Mouse (Mus musculus) Patski (cell line): ENCODE results near the gene Ppp1ca. TPM values are rescaled to one million over a fixed set of nuclear protein-coding genes. Genes with fewer than 3 reads are reported as not detected.

Experiments
- ATAC-seq: fragments of 100-300 bp; one replicate; pipeline ENCODE4 v1.8.0; 2021
- CTCF ChIA-PET: fragments of 350-600 bp; sonication (Branson Sonifier 250); formaldehyde crosslinking; loops from one replicate; lab custom pipeline; 2022; ENCODE audit warnings: inconsistent platforms; lab: Charles Lee
- POLR2A ChIA-PET: fragments of 350-600 bp; sonication (Branson Sonifier 250); formaldehyde crosslinking; loops from one replicate; lab custom pipeline; 2022; ENCODE audit warnings: antibody characterized with exemption, inconsistent platforms; lab: Charles Lee
- DNase-seq: peaks from one replicate; pipeline ENCODE4 v3.0.0-alpha.2; 2011; ENCODE audit warnings: low read depth, low spot score
- H3K27me3 ChIP-seq: fragments of 371-371 bp; one replicate; pipeline ENCODE4 v1.5.1; 2021
- CTCF ChIP-seq: fragments of 100-300 bp; IDR thresholded peaks from one replicate; pipeline ENCODE4 v1.5.1; 2021
- in situ Hi-C: fragments of 300-500 bp; cut with MboI; formaldehyde crosslinking; loops from 3 replicates; pipeline ENCODE4 v1.11.1; 2018; ENCODE audit warnings: low pct_unique_long_range_greater_than_20kb, mixed read lengths
- polyA plus RNA-seq: library from polyadenylated mRNA; unstranded; gene quantifications from one replicate; pipeline ENCODE4 v1.2.3, GENCODE M21; 2021

The Ppp1ca gene
- polyA plus RNA-seq, 1 experiment from 2014 or later = 674 TPM

- POLR2A ChIA-PET = interaction anchor here (1.0 kb wide), 1 partner anchor 24 kb away, joined by 4 read pairs; no protein-coding TSS in a partner anchor
- H3K27me3 ChIP-seq = no peaks in the 10 kb centered on the region
- TF ChIP-seq CTCF = no peak
- ATAC-seq (no peak), DNase-seq (no peak)
- CTCF ChIA-PET = interaction anchor here (1.0 kb wide), 1 partner anchor 34 kb away, joined by 3 read pairs; no protein-coding TSS in a partner anchor
- in situ Hi-C loops = no loop called here
Observed at GRCm38 (mm10) chr19:4194021-4194724, 2.3 kb downstream of the Ppp1ca start.

GRCm38 (mm10) chr19:4194776-4195650, 3.1 kb downstream of the Ppp1ca start:
- DNase-seq = no peak
- no peaks in the 10 kb centered on the region for H3K27me3 ChIP-seq

GRCm38 (mm10) chr19:4196048-4196447, 4.2 kb downstream of the Ppp1ca start:
- DNase-seq (no peak), ATAC-seq (no peak)
- in situ Hi-C loops = no loop called here
- no peak for TF ChIP-seq CTCF
- no peaks in the 10 kb centered on the region for H3K27me3 ChIP-seq
- CTCF ChIA-PET = interaction anchor here (1.1 to 2.1 kb wide), 5 partner anchors 11 to 74 kb away, joined by 3 to 11 read pairs (median 4); no protein-coding TSS in a partner anchor
- POLR2A ChIA-PET = interaction anchor here (0.6 to 3.6 kb wide), 9 partner anchors 12 to 70 kb away, joined by 3 to 22 read pairs (median 3); partner anchors contain the start of genes Aip and Ptprcap

More at GRCm38 (mm10) chr19:4194776-4195650, 3.1 kb downstream of the Ppp1ca start:
- in situ Hi-C loops = no loop called here
- ChIA-PET CTCF (interaction anchor here (0.9 to 1.3 kb wide), 2 partner anchors 54 to 73 kb away, joined by 3 to 4 read pairs; no protein-coding TSS in a partner anchor), POLR2A (interaction anchor here (0.6 to 3.6 kb wide), 4 partner anchors 25 to 69 kb away, joined by 3 to 22 read pairs (median 6); partner anchors contain the start of genes Aip and Ptprcap)
- no peak for TF ChIP-seq CTCF
- ATAC-seq = no peak

DNA sequence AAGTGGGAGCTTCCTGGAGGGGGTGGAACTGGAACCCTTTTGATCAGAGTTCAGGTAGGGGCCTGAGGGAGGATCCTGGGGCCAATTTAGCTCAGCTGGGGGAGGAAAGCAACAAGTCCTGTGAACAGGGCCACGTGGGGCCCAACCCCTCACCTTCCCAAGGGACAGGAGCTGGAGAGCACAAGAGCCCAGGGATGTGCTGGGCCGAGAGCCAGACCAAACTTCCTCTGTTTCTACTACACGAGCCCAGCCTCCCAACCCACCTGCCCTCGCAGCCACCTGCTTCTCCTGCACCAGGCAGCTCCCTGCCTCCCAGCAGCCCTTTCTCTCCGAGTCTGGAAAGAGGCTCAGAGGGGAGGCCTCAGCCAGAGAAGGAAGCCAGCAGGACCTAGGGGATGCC, 4.7 kb downstream of the Ppp1ca start:
- in situ Hi-C loops = no loop called here
- no peaks in the 10 kb centered on the region for H3K27me3 ChIP-seq
- ChIA-PET CTCF (interaction anchor here (1.1 to 2.1 kb wide), 5 partner anchors 11 to 74 kb away, joined by 3 to 11 read pairs (median 4); no protein-coding TSS in a partner anchor), POLR2A (interaction anchor here (0.9 to 3.6 kb wide), 8 partner anchors 11 to 71 kb away, joined by 3 to 22 read pairs (median 4); partner anchors contain the start of gene Aip)
- DNase-seq = no peak
- no peak for ATAC-seq
- TF ChIP-seq CTCF = no peak

DNA sequence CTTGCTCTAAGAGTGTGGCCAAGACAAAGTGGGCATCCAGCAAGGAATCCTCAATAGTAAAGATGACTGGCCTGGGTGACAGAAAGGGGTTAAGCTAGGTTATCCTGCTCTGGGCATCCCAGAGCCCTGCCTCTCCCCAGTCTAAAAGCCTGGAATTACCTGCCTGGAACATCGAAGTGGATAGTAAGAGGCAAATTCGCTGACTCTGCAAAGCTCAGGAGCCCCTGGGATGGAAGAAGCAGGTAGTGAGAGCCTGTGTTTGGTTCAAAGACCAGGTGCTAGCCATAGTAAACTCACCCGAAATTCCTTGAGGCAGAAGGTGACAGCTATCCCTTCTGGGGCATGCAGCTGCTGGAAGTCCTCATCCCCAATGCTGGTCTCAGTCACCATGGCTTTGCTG, 5.3 kb downstream of the Ppp1ca start:
- POLR2A ChIA-PET = interaction anchor here (0.9 to 3.6 kb wide), 6 partner anchors 10 to 71 kb away, joined by 3 to 22 read pairs (median 4); partner anchors contain the start of gene Aip
- no peak for ATAC-seq
- no peaks in the 10 kb centered on the region for H3K27me3 ChIP-seq
- TF ChIP-seq CTCF = no peak
- in situ Hi-C loops = no loop called here
- CTCF ChIA-PET = interaction anchor here (1.1 to 2.1 kb wide), 5 partner anchors 10 to 97 kb away, joined by 3 to 11 read pairs (median 3); partner anchors contain the start of gene Pitpnm1
- no peak for DNase-seq

DNA sequence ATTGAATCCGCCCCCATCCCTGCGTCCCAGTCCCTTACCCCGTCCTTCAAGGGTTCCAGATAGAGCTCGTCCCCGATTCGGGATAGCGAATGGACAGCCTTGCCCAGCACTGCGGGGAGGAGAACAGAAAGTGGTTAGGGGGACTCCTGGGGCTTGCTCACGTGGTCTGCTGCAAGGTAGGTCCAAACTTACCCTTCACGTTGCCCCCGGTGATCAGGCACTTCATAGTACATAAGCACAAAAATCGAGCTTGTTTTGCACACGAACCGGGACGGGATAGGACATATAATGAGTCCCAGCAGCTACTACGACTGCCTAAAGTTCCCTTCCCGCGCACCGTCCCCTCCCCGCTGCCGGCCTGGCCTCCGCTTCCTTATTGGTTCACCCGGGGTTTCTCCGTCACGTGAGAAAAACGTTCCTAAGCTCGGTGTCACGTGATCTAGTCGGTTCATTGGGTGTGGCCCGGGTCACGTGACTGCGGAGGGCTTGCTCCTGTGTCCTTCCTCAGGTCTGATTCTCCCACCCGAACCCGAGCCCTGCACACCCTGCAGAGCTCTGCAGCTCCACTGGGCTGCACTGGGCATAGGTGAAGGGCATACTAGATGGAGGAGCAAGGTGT, 9.5 kb downstream of the Ppp1ca start, which contains the start of gene Rad9a:
Rad9a (minus strand) TSS at position 372 of the 619 bp plus-strand sequence.
- in situ Hi-C loops = loop anchor here (5.0 kb wide), 2 partner anchors 46 to 79 kb away; no protein-coding TSS in a partner anchor
- POLR2A ChIA-PET = interaction anchor here (0.7 to 2.9 kb wide), 14 partner anchors 9 to 132 kb away, joined by 3 to 16 read pairs (median 4); partner anchors contain the start of gene Ppp1ca
- TF ChIP-seq CTCF = no peak

GRCm38 (mm10) chr19:4202149-4202548, 10.3 kb downstream of the Ppp1ca start:
- TF ChIP-seq CTCF = no peak
- no peaks in the 10 kb centered on the region for H3K27me3 ChIP-seq
- ChIA-PET CTCF (interaction anchor here (0.9 to 2.2 kb wide), 7 partner anchors 15 to 103 kb away, joined by 3 to 9 read pairs (median 4); partner anchors contain the start of gene Aip), POLR2A (interaction anchor here (0.9 to 2.9 kb wide), 10 partner anchors 9 to 133 kb away, joined by 3 to 16 read pairs (median 4); partner anchors contain the start of gene Ppp1ca)
- in situ Hi-C loops = loop anchor here (5.0 kb wide), 2 partner anchors 45 to 80 kb away; no protein-coding TSS in a partner anchor
- ATAC-seq = no peak
- DNase-seq = no peak

More for the DNA sequence above, 9.5 kb downstream of the Ppp1ca start, which contains the start of gene Rad9a:
- no peaks in the 10 kb centered on the region for H3K27me3 ChIP-seq
- DNase-seq (peak; percentile 68), ATAC-seq (peak; percentile 40)
- CTCF ChIA-PET = interaction anchor here (0.9 to 2.2 kb wide), 11 partner anchors 9 to 102 kb away, joined by 3 to 9 read pairs (median 4); partner anchors contain the start of gene Aip

GRCm38 (mm10) chr19:4203148-4203547, 11.3 kb downstream of the Ppp1ca start:
- ChIA-PET POLR2A (no interaction called here), CTCF (no interaction called here)
- no peaks in the 10 kb centered on the region for H3K27me3 ChIP-seq
- in situ Hi-C loops = loop anchor here (5.0 kb wide), 2 partner anchors 44 to 81 kb away; no protein-coding TSS in a partner anchor
- ATAC-seq = no peak
- no peak for DNase-seq
- TF ChIP-seq CTCF = no peak
